Mouse (Mus musculus): ENCODE data around the gene C2cd2.

The C2cd2 gene

DNA sequence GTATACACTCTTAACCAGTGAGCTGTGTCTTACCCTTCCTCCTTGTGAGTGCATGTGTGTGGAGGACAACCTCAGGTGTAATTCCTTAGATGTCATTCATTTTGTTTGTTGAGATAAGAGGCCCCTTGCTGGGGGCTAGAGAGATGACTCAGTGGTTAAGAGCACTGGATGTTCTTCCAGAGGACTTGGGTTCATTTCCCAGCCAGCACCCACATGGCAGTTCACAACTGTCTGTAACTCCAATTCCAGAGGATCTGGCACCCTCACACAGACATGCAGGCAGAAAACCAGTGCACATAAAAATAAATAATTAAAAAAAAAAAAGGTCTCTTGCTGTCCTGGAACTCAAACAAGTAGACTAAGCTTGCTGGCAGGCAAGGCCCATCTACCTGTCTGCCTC is 20.6 kb downstream of the C2cd2 start:
- no peak for DNase-seq

GRCm38 (mm10) chr16:97940471-97940973 is 21.9 kb downstream of the C2cd2 start:
- DNase-seq = no peak

GRCm38 (mm10) chr16:97935815-97936214 is 26.6 kb downstream of the C2cd2 start:
- no peak for DNase-seq

DNA sequence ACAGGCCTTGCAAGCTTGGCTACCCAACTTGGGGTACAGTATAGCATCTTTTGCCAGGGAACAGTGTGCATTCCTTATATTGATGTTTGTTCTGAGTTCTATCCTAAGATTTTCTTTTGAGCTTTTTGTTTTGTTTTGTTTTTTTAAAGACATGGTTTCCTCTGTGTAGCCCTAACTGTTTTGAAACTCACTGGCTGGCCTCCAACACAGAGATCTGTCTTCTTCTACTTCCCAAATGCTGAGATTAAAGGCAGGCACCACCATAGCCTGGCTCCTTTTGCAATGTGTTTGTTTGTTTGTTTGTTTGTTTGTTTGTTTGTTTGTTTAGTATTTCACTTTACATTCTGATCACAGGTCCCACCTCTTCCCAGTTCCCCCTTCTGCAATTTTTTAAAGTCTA is 32.2 kb downstream of the C2cd2 start:
- DNase-seq = no peak

DNA sequence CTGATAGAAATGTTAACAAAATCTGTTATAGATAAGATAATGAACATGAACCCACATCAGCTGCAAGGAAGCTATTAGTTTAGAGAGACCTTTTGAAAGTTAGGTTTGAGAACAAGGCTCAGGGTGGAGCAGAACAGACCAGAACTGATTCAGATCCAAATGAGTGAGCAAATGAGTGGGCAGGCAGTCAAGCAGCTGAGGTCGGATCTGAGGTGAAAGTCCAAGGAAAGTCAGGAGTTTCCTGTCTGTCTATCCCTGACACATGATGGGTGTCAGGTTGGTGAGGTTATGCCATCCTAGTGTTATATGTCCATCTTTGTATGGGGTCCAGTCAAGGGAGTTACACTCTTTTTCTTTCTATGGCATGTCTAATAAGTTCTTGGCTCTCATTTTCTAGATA is 32.9 kb downstream of the C2cd2 start:
- peak; percentile 79 for DNase-seq

- no peak for DNase-seq
These were observed 35.0 kb downstream of the C2cd2 start for GRCm38 (mm10) chr16:97927331-97927938.

GRCm38 (mm10) chr16:97926381-97926780 is 36.0 kb downstream of the C2cd2 start:
- DNase-seq = no peak

- no peak for DNase-seq
These were observed 36.6 kb downstream of the C2cd2 start for GRCm38 (mm10) chr16:97925760-97926159.

- no peak for DNase-seq
These were observed 38.7 kb downstream of the C2cd2 start for GRCm38 (mm10) chr16:97923700-97924099.

DNA sequence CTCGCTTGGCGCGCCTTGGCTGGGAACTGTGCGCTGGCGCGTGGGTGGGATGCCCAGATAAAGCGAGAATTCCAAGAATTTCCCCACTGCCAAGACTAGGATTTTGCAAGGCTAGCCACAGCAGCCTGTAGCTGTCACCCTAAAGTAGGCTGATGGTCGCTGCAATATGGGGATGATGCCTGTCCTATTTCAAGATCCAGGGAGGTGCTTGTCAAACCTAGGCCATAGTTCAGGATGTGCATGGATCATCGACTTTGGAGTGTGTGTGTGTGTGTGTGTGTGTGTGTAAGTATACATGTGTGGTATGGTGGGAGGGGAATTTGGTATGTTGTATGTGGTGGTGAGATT is 39.6 kb downstream of the C2cd2 start:
- DNase-seq = no peak

DNA sequence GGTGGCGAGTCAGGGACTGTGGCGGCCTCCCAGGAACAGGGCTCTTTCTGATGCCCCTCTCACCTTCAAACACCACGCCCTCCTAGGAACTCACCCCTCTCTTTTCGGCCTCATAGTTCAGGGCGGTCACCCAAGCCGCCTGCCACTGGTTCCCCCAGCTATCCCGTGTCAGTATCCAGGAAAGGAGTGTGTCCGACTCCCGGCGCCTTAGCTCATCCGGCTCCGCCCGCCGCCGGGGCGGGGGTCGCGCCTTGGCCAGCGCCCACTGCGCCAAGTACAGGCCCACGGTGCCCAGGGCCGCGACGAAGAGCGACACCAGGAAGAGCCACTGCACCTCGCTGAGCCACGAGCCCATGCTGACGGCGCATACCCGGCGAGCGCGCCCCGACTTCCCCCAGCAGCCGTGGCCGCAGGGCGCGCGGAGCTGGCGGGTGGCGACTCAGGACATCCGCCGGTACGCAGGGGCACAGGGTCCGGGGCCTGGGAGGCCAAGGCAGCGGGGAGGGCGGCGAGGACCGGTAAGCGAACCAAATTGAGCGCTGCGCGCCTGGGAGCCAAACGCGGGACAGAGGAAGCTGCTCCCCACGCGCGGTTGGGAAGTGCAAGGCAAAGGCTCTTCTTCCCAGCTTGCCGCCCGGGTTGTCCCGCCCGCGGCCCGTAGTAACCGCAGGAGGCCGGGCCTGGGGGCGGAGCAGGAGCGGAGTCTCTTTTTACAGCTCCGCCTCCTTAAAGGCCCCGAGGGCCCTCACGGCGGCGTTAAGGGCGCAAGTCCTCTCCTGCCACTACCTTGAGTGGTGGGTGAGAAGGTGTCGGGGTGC is 40.2 kb downstream of the C2cd2 start:
- peak; percentile 90 for DNase-seq

- peak; percentile 35 for DNase-seq
These were observed 41.8 kb downstream of the C2cd2 start for GRCm38 (mm10) chr16:97920621-97921020.

- DNase-seq = no peak
These were observed 42.6 kb downstream of the C2cd2 start for GRCm38 (mm10) chr16:97919793-97920192.

GRCm38 (mm10) chr16:97912873-97913272 is 49.5 kb downstream of the C2cd2 start:
- peak; percentile 32 for DNase-seq

GRCm38 (mm10) chr16:97909356-97909755 is 53.0 kb downstream of the C2cd2 start:
- DNase-seq = no peak

GRCm38 (mm10) chr16:97907496-97907895 is 54.9 kb downstream of the C2cd2 start:
- DNase-seq = no peak

GRCm38 (mm10) chr16:97906337-97906736 is 56.1 kb downstream of the C2cd2 start:
- no peak for DNase-seq

GRCm38 (mm10) chr16:97905449-97905991 is 56.9 kb downstream of the C2cd2 start:
- DNase-seq = no peak

DNA sequence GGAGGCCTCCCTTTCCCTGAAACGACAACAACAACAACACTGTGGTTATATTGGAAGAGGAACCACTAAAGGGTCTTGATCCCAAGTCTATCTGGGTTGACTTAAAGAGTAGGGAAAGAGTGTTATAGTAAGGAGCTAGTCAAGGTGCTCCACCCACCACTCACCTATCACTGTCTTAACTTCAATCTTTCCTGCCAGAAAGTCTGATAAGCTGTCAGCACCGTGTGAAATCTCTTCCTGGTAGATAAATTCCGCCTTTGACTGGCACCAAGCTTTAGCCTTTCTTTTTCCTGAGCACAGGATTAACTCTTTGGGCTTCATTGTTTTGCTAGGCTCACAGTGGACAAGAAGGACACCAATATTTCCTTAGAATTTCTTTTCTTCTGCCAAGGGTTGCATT is 58.4 kb downstream of the C2cd2 start:
- DNase-seq = no peak

DNA sequence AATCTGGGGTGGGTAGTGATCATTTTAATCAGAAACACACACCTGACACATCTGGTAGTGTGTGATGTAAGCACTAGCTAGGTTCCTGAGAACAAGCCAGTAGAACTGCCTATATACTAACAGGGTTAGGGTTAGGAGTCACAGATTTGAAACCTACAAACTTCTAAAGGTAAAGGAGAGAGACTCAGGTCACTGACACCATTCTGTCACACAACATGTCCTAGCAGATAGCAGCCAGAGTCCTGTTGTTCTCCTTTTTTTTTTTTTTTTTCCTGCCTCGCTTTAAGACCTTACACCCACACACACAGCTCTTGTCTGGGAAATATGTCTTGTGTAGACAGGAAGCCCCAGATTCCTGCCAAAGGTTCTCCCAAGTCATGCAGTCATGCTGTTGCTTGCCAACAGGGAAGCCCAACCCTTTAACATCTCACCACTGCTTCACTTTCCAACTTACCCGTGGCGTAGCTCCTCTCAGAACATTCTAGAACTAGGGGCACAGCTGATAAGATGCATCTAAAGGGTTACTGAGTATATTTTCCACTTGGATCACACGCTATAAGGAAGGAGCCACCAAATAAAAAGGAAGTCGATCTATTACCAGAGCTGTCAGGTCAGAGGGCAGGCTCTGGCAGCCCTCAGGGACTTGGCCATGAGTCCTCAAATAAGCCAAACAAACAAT is 64.9 kb downstream of the C2cd2 start:
- peak; percentile 78 for DNase-seq

- DNase-seq = no peak
These were observed 74.6 kb downstream of the C2cd2 start for GRCm38 (mm10) chr16:97887762-97888161.

- no peak for DNase-seq
These were observed 78.7 kb downstream of the C2cd2 start for GRCm38 (mm10) chr16:97883696-97884095.

- peak; percentile 61 for DNase-seq
These were observed 79.5 kb downstream of the C2cd2 start for GRCm38 (mm10) chr16:97882891-97883290.

DNA sequence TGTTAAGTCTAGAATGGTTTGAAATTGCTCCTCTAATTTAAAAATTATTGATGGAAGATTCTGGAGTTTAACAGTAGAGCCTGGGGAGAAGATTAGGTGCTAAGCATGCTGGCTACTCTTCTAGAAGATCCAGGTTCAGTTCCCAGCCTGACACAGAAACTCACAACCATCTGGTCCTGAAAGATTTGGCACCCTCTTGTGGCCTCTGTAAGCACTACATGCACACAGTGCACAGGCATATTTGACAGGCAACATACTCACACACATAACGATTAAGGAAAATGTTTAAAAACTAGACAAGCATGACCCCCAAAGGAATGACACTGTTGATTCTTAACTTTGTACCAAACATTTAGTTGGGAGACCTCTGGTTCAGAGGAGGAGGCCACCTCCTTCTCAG is 83.3 kb downstream of the C2cd2 start:
- DNase-seq = peak; percentile 74
